Mouse (Mus musculus): ENCODE results near the gene Ints3. TPM values are rescaled to one million over a fixed set of nuclear protein-coding genes. Genes with fewer than 3 reads are reported as not detected.

Gene Ints3
- polyA plus RNA-seq, 1 experiment = 36.0 TPM

GRCm38 (mm10) chr3:90451396-90452095 lies 18.1 kb upstream of the Ints3 start:
- TF ChIP-seq GATA1 (IDR thresholded peaks at IDR 0.05; ENCODE audit: low read length) = no peak

GRCm38 (mm10) chr3:90450874-90451273 lies 17.5 kb upstream of the Ints3 start:
- TF ChIP-seq GATA1 (IDR thresholded peaks at IDR 0.05; ENCODE audit: low read length) = no peak

- TF ChIP-seq GATA1 (IDR thresholded peaks at IDR 0.05; ENCODE audit: low read length) = no peak
Measured at GRCm38 (mm10) chr3:90448626-90449025, 15.2 kb upstream of the Ints3 start.

GRCm38 (mm10) chr3:90447123-90447494 lies 13.7 kb upstream of the Ints3 start:
- TF ChIP-seq GATA1 (IDR thresholded peaks at IDR 0.05; ENCODE audit: low read length) = no peak

- TF ChIP-seq GATA1 (IDR thresholded peaks at IDR 0.05; ENCODE audit: low read length) = no peak
Measured at GRCm38 (mm10) chr3:90446389-90447122, 13.1 kb upstream of the Ints3 start.

- TF ChIP-seq GATA1 (IDR thresholded peaks at IDR 0.05; ENCODE audit: low read length) = no peak
Measured at GRCm38 (mm10) chr3:90445417-90446200, 12.2 kb upstream of the Ints3 start.

- TF ChIP-seq GATA1 (IDR thresholded peaks at IDR 0.05; ENCODE audit: low read length) = no peak
Measured at GRCm38 (mm10) chr3:90443977-90444376, 10.6 kb upstream of the Ints3 start.

- TF ChIP-seq GATA1 (IDR thresholded peaks at IDR 0.05; ENCODE audit: low read length) = no peak
Measured at GRCm38 (mm10) chr3:90440756-90441155, 7.3 kb upstream of the Ints3 start.

GRCm38 (mm10) chr3:90437131-90437530 lies 3.7 kb upstream of the Ints3 start:
- no peak for TF ChIP-seq GATA1 (IDR thresholded peaks at IDR 0.05; ENCODE audit: low read length)

- TF ChIP-seq GATA1 (IDR thresholded peaks at IDR 0.05; ENCODE audit: low read length) = no peak
Measured at GRCm38 (mm10) chr3:90434073-90434730, 780 bp upstream of the Ints3 start.

GRCm38 (mm10) chr3:90432811-90433219 lies 607 bp downstream of the Ints3 start:
- no peak for TF ChIP-seq GATA1 (IDR thresholded peaks at IDR 0.05; ENCODE audit: low read length)

- no peak for TF ChIP-seq GATA1 (IDR thresholded peaks at IDR 0.05; ENCODE audit: low read length)
Measured at GRCm38 (mm10) chr3:90432348-90432747, 1.1 kb downstream of the Ints3 start.

GRCm38 (mm10) chr3:90429576-90429975 lies 3.8 kb downstream of the Ints3 start:
- TF ChIP-seq GATA1 (IDR thresholded peaks at IDR 0.05; ENCODE audit: low read length) = no peak

- no peak for TF ChIP-seq GATA1 (IDR thresholded peaks at IDR 0.05; ENCODE audit: low read length)
Measured at GRCm38 (mm10) chr3:90428186-90428585, 5.2 kb downstream of the Ints3 start.

GRCm38 (mm10) chr3:90427574-90427973 lies 5.8 kb downstream of the Ints3 start:
- no peak for TF ChIP-seq GATA1 (IDR thresholded peaks at IDR 0.05; ENCODE audit: low read length)

GRCm38 (mm10) chr3:90425499-90425898 lies 7.9 kb downstream of the Ints3 start:
- no peak for TF ChIP-seq GATA1 (IDR thresholded peaks at IDR 0.05; ENCODE audit: low read length)
